Mouse (Mus musculus) CH12.LX (cell line): ENCODE results near the gene Bclaf1.

Source experiments
- BHLHE40 ChIP-seq: IDR thresholded peaks from 2 replicates; pipeline ENCODE4 v1.6.1; 2011; ENCODE audit warnings: mild to moderate bottlenecking, low read depth, low read length, improper control_type of control experiment
- CTCF ChIP-seq, 2 experiments: IDR thresholded peaks in 1 of 2; conservative IDR thresholded peaks in 1 of 2; 2 replicates each; pipeline ENCODE4 v1.5.1; 2011 to 2012; ENCODE audit warnings: low read depth in 2 of 2, low read length in 2 of 2, improper control_type of control experiment in 1 of 2, inconsistent platforms in 1 of 2, mild to moderate bottlenecking in 1 of 2, moderate library complexity in 1 of 2
- EP300 ChIP-seq: IDR thresholded peaks from 2 replicates; pipeline ENCODE4 v1.6.1; 2011; ENCODE audit warnings: low read length, improper control_type of control experiment
- KAT2A ChIP-seq: IDR thresholded peaks from 2 replicates; pipeline ENCODE4 v1.6.1; 2012; ENCODE audit warnings: low read length, improper control_type of control experiment, inconsistent platforms; ENCODE audit not compliant: insufficient replicate concordance
- MAX ChIP-seq: IDR thresholded peaks from 2 replicates; pipeline ENCODE4 v1.6.1; 2011; ENCODE audit warnings: low read length, improper control_type of control experiment
- MEF2A ChIP-seq: IDR thresholded peaks from 2 replicates; pipeline ENCODE4 v1.6.1; 2014; ENCODE audit warnings: low read depth, mild to moderate bottlenecking, inconsistent platforms, low read length, improper control_type of control experiment, borderline replicate concordance
- MXI1 ChIP-seq: IDR thresholded peaks from 2 replicates; pipeline ENCODE4 v1.6.1; 2011; ENCODE audit warnings: mild to moderate bottlenecking, low read depth, low read length, improper control_type of control experiment
- MYC ChIP-seq: IDR thresholded peaks from 2 replicates; pipeline ENCODE4 v1.6.1; 2011; ENCODE audit warnings: low read depth, mild to moderate bottlenecking, improper control_type of control experiment, low read length
- NELFE ChIP-seq: IDR thresholded peaks from 2 replicates; pipeline ENCODE4 v1.6.1; 2011; ENCODE audit warnings: low read depth, low read length, improper control_type of control experiment
- POLR2A ChIP-seq: IDR thresholded peaks from 2 replicates; pipeline ENCODE4 v1.6.1; 2011; ENCODE audit warnings: low read depth, mild to moderate bottlenecking, improper control_type of control experiment, low read length
- RCOR1 ChIP-seq: conservative IDR thresholded peaks from 2 replicates; pipeline ENCODE4 v1.6.1; 2012; ENCODE audit warnings: low read depth, mild to moderate bottlenecking, inconsistent platforms, low read length, improper control_type of control experiment
- SIN3A ChIP-seq: IDR thresholded peaks from 2 replicates; pipeline ENCODE4 v1.6.1; 2012; ENCODE audit warnings: low read length, improper control_type of control experiment, inconsistent platforms
- USF1 ChIP-seq: IDR thresholded peaks from 2 replicates; pipeline ENCODE4 v1.6.1; 2014; ENCODE audit warnings: low read depth, mild to moderate bottlenecking, inconsistent platforms, low read length, improper control_type of control experiment
- ZNF384 ChIP-seq: IDR thresholded peaks from 2 replicates; pipeline ENCODE4 v1.6.1; 2012; ENCODE audit warnings: low read depth, low read length, improper control_type of control experiment, inconsistent platforms

DNA sequence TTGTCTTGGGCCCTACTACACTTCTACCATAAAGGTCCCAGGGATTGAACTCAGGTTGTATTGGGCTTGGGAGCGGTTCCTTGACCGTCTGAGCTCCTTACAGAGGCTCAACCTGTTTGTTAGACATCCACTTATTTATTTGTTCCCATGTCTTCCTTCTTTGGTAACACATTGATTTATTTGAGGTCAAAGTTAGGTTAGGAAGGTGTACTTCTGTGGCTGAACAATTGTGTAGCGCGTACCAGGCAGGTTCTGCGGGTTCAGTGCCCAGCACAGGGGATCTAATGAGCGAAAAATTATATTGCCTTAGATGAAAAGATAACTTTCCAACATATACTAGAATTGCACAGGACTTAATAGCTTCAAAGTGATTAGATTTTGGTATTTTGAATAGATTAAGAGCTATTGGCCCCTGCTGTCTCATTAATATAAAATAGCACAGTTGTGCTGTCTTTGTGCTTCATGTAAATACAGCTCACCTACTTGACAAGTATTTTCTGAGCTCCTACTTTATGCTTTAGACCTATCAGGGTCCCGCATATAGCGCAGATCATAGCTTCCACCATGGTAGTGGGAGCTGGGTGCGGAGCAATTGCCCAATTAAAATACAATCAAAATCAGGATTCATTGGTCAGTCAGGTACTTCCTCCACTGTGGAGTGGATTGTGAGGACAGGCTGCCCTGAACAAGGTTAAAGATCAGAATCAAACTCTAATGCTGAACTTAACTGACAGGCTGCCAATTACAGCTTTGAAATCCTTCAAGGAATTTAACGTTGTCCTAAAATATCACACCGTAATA is 1.1 kb upstream of the Bclaf1 start:
- TF ChIP-seq MAX = no peak
- TF ChIP-seq CTCF (conservative IDR thresholded peaks at IDR 0.05 in 1 of 2, IDR thresholded peaks at IDR 0.05 in 1 of 2; ENCODE audit: low read depth in 2 of 2, low read length in 2 of 2) = no peak
- TF ChIP-seq RCOR1 = no peak
- no peak for TF ChIP-seq SIN3A
- no peak for TF ChIP-seq MXI1
- no peak for TF ChIP-seq POLR2A
- no peak for TF ChIP-seq KAT2A
- TF ChIP-seq USF1 = no peak
- no peak for TF ChIP-seq MYC
- no peak for TF ChIP-seq NELFE
- no peak for TF ChIP-seq MEF2A
- no peak for TF ChIP-seq ZNF384
- no peak for TF ChIP-seq BHLHE40
- TF ChIP-seq EP300 = no peak
